Comparison of ENCODE assay signal across 17 mouse cellular contexts in the genomic region with DNA sequence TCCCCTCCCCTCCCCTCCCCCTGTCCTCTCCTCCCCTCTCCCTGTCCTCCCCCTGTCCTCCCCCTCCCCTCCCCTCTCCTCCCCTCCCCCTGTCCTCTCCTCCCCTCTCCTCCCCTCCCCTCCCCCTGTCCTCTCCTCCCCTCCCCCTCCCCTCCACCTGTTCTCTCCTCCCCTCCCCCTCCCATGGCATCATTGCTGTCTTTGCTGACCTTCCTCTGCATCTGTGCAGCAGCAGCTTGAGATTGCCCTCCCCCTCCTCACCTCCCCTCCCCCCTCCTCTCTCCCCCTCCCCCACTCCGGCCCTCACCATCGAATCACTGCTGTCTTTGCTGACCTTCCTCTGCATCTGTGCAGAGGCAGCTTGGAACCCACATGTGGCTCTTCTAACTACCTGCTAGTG.
"Had no signal": no experiment of that assay in that cellular context is flagged by ENCODE, and none has a peak within 500 bp of the region (broad histone marks: within the 10 kb centered on the region; RNA-seq: fewer than 3 reads in every experiment).

No protein-coding gene starts in this region.

- DNase-seq: liver, postnatal 0 days; lung, adult 2 months; lung, postnatal 14 days; lung, postnatal 36 days; right cerebral cortex, postnatal 14 days; thymus, adult 2 months; thymus, postnatal 25 days; thymus, postnatal 4 days had no signal

- H3K9me3 ChIP-seq: lung, embryonic 15.5 days; midbrain, embryonic 13.5 days; midbrain, embryonic 15.5 days; neural tube, embryonic 12.5 days; stomach, embryonic 15.5 days had no signal

- H3K27ac ChIP-seq: lung, embryonic 15.5 days; macrophage; midbrain, embryonic 13.5 days; midbrain, embryonic 15.5 days; neural tube, embryonic 12.5 days; stomach, embryonic 15.5 days; stomach, postnatal 0 days had no signal

- H3K27me3 ChIP-seq: lung, embryonic 15.5 days; midbrain, embryonic 13.5 days; midbrain, embryonic 15.5 days; stomach, embryonic 15.5 days had no signal

- H3K4me2 ChIP-seq: lung, embryonic 15.5 days; midbrain, embryonic 13.5 days; midbrain, embryonic 15.5 days; neural tube, embryonic 12.5 days; stomach, embryonic 15.5 days had no signal

- H3K9ac ChIP-seq: liver, postnatal 0 days; lung, embryonic 15.5 days; midbrain, embryonic 13.5 days; midbrain, embryonic 15.5 days; neural tube, embryonic 12.5 days; stomach, embryonic 15.5 days had no signal

- ATAC-seq: liver, postnatal 0 days; lung, postnatal 0 days; midbrain, embryonic 13.5 days; midbrain, embryonic 15.5 days had no signal

- H3K36me3 ChIP-seq: lung, embryonic 15.5 days; midbrain, embryonic 13.5 days; midbrain, embryonic 15.5 days; neural tube, embryonic 12.5 days; stomach, embryonic 15.5 days had no signal

- H3K4me3 ChIP-seq: lung, embryonic 15.5 days; megakaryocyte, embryonic 14.5 days; midbrain, embryonic 13.5 days; midbrain, embryonic 15.5 days; neural tube, embryonic 12.5 days; stomach, embryonic 15.5 days had no signal
